Mouse (Mus musculus) E14TG2a.4 (cell line): Measurements from ENCODE around the gene Rpl6.

ENCODE experiments used
- H3K27me3 ChIP-seq: 2 replicates; pipeline ENCODE4 v1.6.1; 2014; ENCODE audit warnings: low read length, control low read depth; ENCODE audit not compliant: insufficient read depth
- H3K36me3 ChIP-seq: 2 replicates; pipeline ENCODE4 v1.6.1; 2014; ENCODE audit warnings: low read length, control low read depth; ENCODE audit not compliant: insufficient read depth
- H3K4me1 ChIP-seq: replicated peaks from 2 replicates; pipeline ENCODE4 v1.6.1; 2014; ENCODE audit warnings: low read depth, low read length, control low read depth
- H3K4me3 ChIP-seq: replicated peaks from 2 replicates; pipeline ENCODE4 v1.5.1; 2014; ENCODE audit warnings: mild to moderate bottlenecking, low read length
- H3K9me3 ChIP-seq: 2 replicates; pipeline ENCODE4 v1.6.1; 2014; ENCODE audit warnings: low read length, control low read depth
- CTCF ChIP-seq: conservative IDR thresholded peaks from 2 replicates; pipeline ENCODE4 v1.5.1; 2014; ENCODE audit warnings: low read length
- NANOG ChIP-seq: IDR thresholded peaks from 2 replicates; pipeline ENCODE4 v1.6.1; 2014; ENCODE audit warnings: borderline replicate concordance, low read length, mixed read lengths
- POU5F1 ChIP-seq: IDR thresholded peaks from 2 replicates; pipeline ENCODE4 v1.6.1; 2014; ENCODE audit warnings: low read length, borderline replicate concordance

Gene Rpl6

DNA sequence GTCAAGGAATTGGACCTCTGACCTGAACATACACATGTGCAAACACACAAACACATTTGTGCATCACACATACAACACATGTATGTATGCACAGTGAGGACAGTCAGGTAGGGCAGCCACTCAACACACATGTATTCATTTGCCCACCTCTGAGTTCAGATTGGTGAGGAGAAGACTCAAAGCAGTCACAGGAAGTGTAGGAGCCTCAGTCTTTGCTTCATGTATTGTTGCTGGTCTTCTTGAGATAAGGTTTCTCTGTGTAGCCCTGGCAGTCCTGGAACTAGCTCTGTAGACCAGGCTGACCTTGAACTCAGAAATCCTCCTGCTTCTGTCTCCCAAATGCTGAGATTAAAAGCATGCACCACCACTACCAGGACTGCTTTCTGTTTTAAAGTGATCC, 36.9 kb downstream of the Rpl6 start:
- H3K36me3 ChIP-seq: no peaks in the 10 kb centered on the region; the same call in 1 of the 2 replicates
- no peak overlapping the region for H3K4me3 ChIP-seq
- H3K4me1 ChIP-seq: 0 out of 2 replicates have a peak, but pooled peaks cover 4% of the 10 kb centered on the region
- no peaks in the 10 kb centered on the region for H3K27me3 ChIP-seq
- TF ChIP-seq NANOG (no peak), CTCF (no peak), POU5F1 (no peak)
- H3K9me3 ChIP-seq: no peaks in the 10 kb centered on the region

DNA sequence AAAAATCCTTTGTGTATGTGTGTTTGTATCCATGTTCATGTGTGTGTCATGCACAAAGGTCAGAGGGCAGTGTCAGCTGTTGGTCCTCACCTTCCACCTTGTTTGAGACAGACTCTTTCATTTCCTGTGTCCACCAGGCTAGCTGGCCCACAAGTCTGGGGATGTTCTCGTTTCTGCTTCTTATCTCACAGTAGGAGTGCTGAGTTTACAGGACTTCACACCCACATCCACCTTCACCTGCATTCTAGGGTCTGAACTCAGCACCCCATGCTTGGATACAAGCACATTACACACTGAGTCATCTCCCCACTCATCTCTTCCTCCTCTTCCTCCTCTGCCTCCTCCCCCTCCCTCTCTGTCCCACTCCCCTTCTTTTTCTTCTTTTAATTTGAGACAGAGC, 38.0 kb downstream of the Rpl6 start:
- no peak for TF ChIP-seq NANOG
- TF ChIP-seq CTCF: no peak
- TF ChIP-seq POU5F1: no peak
- no peaks in the 10 kb centered on the region; the same call in 1 of the 2 replicates for H3K36me3 ChIP-seq
- H3K4me1 ChIP-seq: 0 out of 2 replicates have a peak, but pooled peaks cover 4% of the 10 kb centered on the region
- no peaks in the 10 kb centered on the region for H3K27me3 ChIP-seq
- H3K4me3 ChIP-seq: no peak overlapping the region
- H3K9me3 ChIP-seq: no peaks in the 10 kb centered on the region

DNA sequence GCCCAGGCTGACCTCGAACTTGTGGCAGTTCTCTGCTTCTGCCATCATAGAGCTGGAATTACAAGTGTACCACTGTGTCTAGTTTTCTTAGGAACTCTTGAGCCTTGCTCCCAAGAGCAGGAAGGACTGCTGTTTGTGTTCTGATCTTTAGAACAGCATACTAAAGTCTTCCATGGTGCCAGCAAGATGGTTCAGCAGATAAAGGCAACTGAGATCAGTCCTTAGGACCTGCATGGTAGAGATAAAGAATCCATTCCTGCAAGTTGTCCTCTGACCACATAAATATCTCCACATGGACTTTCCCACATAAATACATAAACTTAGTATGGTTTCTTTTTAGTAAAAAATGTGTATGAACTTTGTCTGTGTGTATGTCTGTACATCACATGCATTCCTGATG, 38.4 kb downstream of the Rpl6 start:
- no peak for TF ChIP-seq NANOG
- TF ChIP-seq POU5F1: no peak
- no peak for TF ChIP-seq CTCF
- 0 out of 2 replicates have a peak, but pooled peaks cover 4% of the 10 kb centered on the region for H3K4me1 ChIP-seq
- H3K4me3 ChIP-seq: no peak overlapping the region
- no peaks in the 10 kb centered on the region; the same call in 1 of the 2 replicates for H3K36me3 ChIP-seq
- H3K9me3 ChIP-seq: no peaks in the 10 kb centered on the region
- H3K27me3 ChIP-seq: no peaks in the 10 kb centered on the region

DNA sequence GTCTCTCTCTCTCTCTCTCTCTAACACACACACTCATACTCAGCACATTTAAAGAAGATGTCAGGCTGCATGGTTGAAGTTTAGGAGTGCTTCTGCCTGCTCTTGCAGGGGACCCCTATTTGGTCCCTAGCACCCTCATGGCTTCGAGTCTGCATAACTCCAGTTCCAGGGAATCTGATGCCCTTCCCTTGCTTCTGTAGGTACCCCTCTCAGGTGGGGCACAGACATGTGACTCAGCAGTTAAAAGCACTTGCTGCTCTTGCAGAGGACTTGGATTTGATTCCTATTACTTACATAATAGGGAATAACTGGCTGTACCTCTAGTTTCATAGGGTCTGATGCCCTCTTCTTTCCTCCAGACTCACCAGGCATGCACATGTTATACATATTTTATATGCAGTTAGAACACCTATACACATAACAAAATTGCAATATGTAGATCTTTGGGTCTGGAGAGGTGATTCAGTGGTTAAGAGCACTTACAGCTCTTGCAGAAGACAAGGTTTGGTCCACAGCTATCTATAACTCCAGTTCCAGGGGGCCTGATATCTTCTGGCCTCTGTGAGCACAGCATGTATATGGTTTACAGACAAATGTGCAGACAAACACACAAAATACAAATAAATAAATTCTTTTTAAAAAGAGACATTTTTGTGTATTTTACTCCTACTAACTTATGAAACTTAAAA, 39.5 kb downstream of the Rpl6 start:
- no peak overlapping the region for H3K4me3 ChIP-seq
- H3K27me3 ChIP-seq: no peaks in the 10 kb centered on the region
- TF ChIP-seq POU5F1: no peak
- no peak for TF ChIP-seq NANOG
- no peak for TF ChIP-seq CTCF
- 0 out of 2 replicates have a peak, but pooled peaks cover 4% of the 10 kb centered on the region for H3K4me1 ChIP-seq
- H3K36me3 ChIP-seq: no peaks in the 10 kb centered on the region; the same call in 1 of the 2 replicates
- H3K9me3 ChIP-seq: no peaks in the 10 kb centered on the region

DNA sequence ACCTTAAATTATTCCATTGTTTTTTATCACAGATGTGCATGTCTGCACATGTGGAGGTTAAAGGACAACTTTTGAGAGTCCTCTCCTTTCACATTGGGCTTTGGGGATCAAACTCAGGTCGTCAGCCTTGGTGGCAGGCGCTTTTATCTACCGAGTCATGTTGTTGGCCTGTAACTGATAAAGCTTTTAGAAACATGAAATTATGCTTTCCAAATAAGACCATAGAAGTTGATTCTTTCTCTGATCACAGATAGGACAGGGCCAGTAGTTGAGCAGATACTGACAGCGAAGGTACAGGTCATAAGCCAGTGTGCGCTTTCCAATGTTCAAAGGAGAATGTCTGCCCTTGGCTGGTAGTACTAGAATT, 40.1 kb downstream of the Rpl6 start:
- H3K27me3 ChIP-seq: no peaks in the 10 kb centered on the region

DNA sequence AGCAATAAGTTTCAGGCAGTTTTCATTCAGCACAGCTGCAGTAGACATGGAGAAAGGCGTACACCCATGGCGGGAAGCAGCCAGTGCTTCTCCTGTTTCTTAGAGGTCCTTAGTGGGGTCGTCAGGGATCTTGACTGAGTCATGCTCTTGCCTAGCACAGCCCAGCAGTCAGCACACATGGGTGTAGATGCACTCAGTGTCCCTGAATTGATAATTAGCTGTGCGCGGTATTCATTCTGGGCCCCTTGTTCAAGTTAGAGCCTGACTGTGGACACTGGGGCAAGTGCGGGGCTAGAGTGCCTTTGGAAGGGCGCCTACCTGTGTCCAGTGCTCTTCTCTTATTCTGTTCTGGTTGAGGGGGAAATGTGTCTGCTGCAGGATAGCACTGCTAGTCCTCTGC, 40.9 kb downstream of the Rpl6 start:
- Histone ChIP-seq H3K27me3 (no peaks in the 10 kb centered on the region), H3K4me1 (0 out of 2 replicates have a peak, but pooled peaks cover 4% of the 10 kb centered on the region), H3K36me3 (no peaks in the 10 kb centered on the region; the same call in 1 of the 2 replicates), H3K9me3 (no peaks in the 10 kb centered on the region), H3K4me3 (no peak overlapping the region)
- no peak for TF ChIP-seq NANOG
- no peak for TF ChIP-seq CTCF
- TF ChIP-seq POU5F1: no peak

More for the DNA sequence above, 40.1 kb downstream of the Rpl6 start:
- Histone ChIP-seq H3K9me3 (no peaks in the 10 kb centered on the region), H3K4me1 (0 out of 2 replicates have a peak, but pooled peaks cover 4% of the 10 kb centered on the region), H3K36me3 (no peaks in the 10 kb centered on the region; the same call in 1 of the 2 replicates), H3K4me3 (no peak overlapping the region)
- no peak for TF ChIP-seq POU5F1
- TF ChIP-seq NANOG: no peak
- TF ChIP-seq CTCF: no peak

DNA sequence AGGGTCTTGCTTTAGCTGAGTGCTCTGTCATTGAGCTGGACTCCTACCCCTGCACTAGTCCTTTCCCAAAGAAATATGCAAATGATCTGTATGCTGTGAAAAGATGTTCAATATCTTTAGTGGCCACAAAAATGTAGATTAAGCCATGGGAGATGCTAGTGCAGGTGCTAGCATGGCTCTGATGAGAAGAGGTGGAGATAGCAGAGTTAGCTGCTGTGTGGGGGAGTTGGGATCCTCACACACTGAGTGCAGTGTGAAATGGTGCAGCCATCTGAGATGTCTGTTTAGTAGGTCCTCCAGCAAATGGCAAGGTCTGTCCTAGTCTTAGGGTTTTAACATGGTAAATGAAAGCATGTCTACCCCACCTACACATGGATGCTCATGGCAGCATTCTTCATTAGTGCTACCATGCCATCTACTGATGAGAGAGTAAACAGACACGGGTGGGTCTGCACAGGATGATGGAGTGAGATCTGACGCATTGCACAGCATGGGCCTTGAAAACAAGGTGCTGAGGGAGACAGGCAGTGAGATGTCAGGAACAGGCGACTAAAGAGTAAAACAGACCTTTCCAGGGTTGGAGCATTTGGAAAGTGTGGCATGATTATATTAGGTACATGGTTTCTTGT, 44.6 kb downstream of the Rpl6 start:
- Histone ChIP-seq H3K4me1 (0 out of 2 replicates have a peak, but pooled peaks cover 4% of the 10 kb centered on the region), H3K9me3 (no peaks in the 10 kb centered on the region)
- TF ChIP-seq NANOG (no peak), CTCF (no peak), POU5F1 (no peak)

DNA sequence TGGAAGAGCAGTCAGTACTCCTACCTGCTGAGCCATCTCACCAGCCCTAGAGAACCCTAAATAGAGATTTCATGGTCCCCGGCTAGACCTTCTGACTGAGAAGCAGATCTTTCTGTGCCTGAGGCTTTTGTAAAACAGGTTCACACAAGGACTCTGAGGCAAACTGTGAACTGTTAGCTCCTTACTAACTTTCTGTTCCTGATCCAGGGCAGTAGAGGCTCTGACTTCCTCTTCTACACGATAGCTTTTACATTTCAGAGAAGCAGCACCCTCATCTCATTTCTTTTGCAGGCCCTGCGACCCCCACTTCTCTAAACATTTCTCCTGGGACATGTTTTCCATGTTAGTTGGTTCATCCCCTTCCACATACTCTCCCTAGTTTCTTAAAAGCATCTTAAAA, 45.4 kb downstream of the Rpl6 start:
- H3K27me3 ChIP-seq: no peaks in the 10 kb centered on the region
- TF ChIP-seq CTCF: no peak
- no peak for TF ChIP-seq NANOG
- no peak for TF ChIP-seq POU5F1
- H3K4me1 ChIP-seq: 0 out of 2 replicates have a peak, but pooled peaks cover 4% of the 10 kb centered on the region
- H3K9me3 ChIP-seq: no peaks in the 10 kb centered on the region
- peaks cover 13% of the 10 kb centered on the region for H3K36me3 ChIP-seq
- H3K4me3 ChIP-seq: no peak overlapping the region

More for the DNA sequence above, 44.6 kb downstream of the Rpl6 start:
- no peaks in the 10 kb centered on the region for H3K27me3 ChIP-seq
- H3K4me3 ChIP-seq: no peak overlapping the region
- peaks cover 5% of the 10 kb centered on the region for H3K36me3 ChIP-seq
